Mouse (Mus musculus) common myeloid progenitor, adult 5-6 weeks (primary cell): ENCODE measurements around the gene Kctd14. TPM values are rescaled to one million over a fixed set of nuclear protein-coding genes. Genes with fewer than 3 reads are reported as not detected.
A peak's percentile ranks its signal among the peaks of the same experiment; 100 is the strongest.

ENCODE experiments used
- ATAC-seq: replicated peaks from 2 replicates; pipeline ENCODE4 v1.8.0; 2016; ENCODE audit warnings: low read depth, mild to moderate bottlenecking, moderate TSS enrichment, inconsistent platforms; ENCODE audit not compliant: poor library complexity, severe bottlenecking
- total RNA-seq: library from RNA; stranded (forward); fragments of 200-1000, 187-1606 nt; gene quantifications from 2 replicates; pipeline ENCODE4 v1.2.3, GENCODE M21; 2017

The Kctd14 gene
- total RNA-seq, 1 experiment from 2014 or later: 7.2 TPM

GRCm38 (mm10) chr7:97434517-97434916, 16.6 kb upstream of the Kctd14 start:
- peak; percentile 56; the same call in 1 of the 2 replicates for ATAC-seq

- no peak for ATAC-seq
These were observed 12.1 kb upstream of the Kctd14 start for GRCm38 (mm10) chr7:97438986-97439385.

GRCm38 (mm10) chr7:97446171-97446925, 4.8 kb upstream of the Kctd14 start:
- ATAC-seq: no peak; the same call in 1 of the 2 replicates

GRCm38 (mm10) chr7:97447050-97447531, 4.0 kb upstream of the Kctd14 start:
- ATAC-seq: no peak

- ATAC-seq: peak; percentile 12
These were observed 1.1 kb downstream of the Kctd14 start for GRCm38 (mm10) chr7:97452196-97452595.

- ATAC-seq: peak; percentile 86
These were observed 2.2 kb downstream of the Kctd14 start for GRCm38 (mm10) chr7:97453141-97453921.

GRCm38 (mm10) chr7:97454795-97455194, 3.7 kb downstream of the Kctd14 start:
- no peak for ATAC-seq

GRCm38 (mm10) chr7:97455577-97455976, 4.5 kb downstream of the Kctd14 start:
- ATAC-seq: peak; percentile 24

- no peak for ATAC-seq
These were observed 21.9 kb downstream of the Kctd14 start for GRCm38 (mm10) chr7:97473001-97473400.

GRCm38 (mm10) chr7:97479349-97479748, 28.2 kb downstream of the Kctd14 start:
- ATAC-seq: no peak

GRCm38 (mm10) chr7:97480290-97480689, 29.2 kb downstream of the Kctd14 start:
- ATAC-seq: no peak

- ATAC-seq: peak; percentile 100
These were observed 29.8 kb downstream of the Kctd14 start, which contains the start of gene Ints4 for GRCm38 (mm10) chr7:97480821-97481339. TSS of gene Ints4 (plus strand) at chr7:97480956.

- no peak for ATAC-seq
These were observed 32.3 kb downstream of the Kctd14 start for GRCm38 (mm10) chr7:97483378-97483777.

- ATAC-seq: no peak
These were observed 40.0 kb downstream of the Kctd14 start for GRCm38 (mm10) chr7:97491157-97491556.

GRCm38 (mm10) chr7:97492420-97492819, 41.3 kb downstream of the Kctd14 start:
- no peak for ATAC-seq

- no peak for ATAC-seq
These were observed 43.9 kb downstream of the Kctd14 start for GRCm38 (mm10) chr7:97495052-97495451.

GRCm38 (mm10) chr7:97500555-97501209, 49.6 kb downstream of the Kctd14 start:
- ATAC-seq: no peak
